Mouse (Mus musculus) midbrain, embryonic 15.5 days (tissue): ENCODE measurements at regions not wholly inside any gene's neighbourhood (a gene's known extent, or its start where the extent isn't known, plus 50 kb on each side); places are given as distances from the start of the nearest gene placed in this dataset.

Source experiments
- ATAC-seq: fragments of 200-750 bp; cut with Nextera tagmentation; replicated peaks from 2 replicates; pipeline ENCODE4 v1.8.0; 2017; ENCODE audit warnings: moderate TSS enrichment
- H3K27ac ChIP-seq: fragments of 300-500 bp; sonication (generic); 2 replicates; pipeline ENCODE4 v1.5.1; 2015; ENCODE audit warnings: mild to moderate bottlenecking, inconsistent platforms
- H3K27me3 ChIP-seq: fragments of 300-500 bp; sonication (generic); replicated peaks from 2 replicates; pipeline ENCODE4 v1.6.1; 2015; ENCODE audit warnings: inconsistent platforms
- H3K36me3 ChIP-seq: fragments of 300-500 bp; sonication (generic); replicated peaks from 2 replicates; pipeline ENCODE4 v1.6.1; 2015; ENCODE audit warnings: inconsistent platforms
- H3K4me1 ChIP-seq: fragments of 300-500 bp; sonication (generic); 2 replicates; pipeline ENCODE4 v1.6.1; 2015; ENCODE audit warnings: inconsistent platforms
- H3K4me2 ChIP-seq: fragments of 300-500 bp; sonication (generic); 2 replicates; pipeline ENCODE4 v1.6.1; 2015; ENCODE audit warnings: inconsistent platforms, mild to moderate bottlenecking, moderate library complexity
- H3K4me3 ChIP-seq: fragments of 300-500 bp; sonication (generic); 2 replicates; pipeline ENCODE4 v1.5.1; 2015; ENCODE audit warnings: mild to moderate bottlenecking, inconsistent platforms
- H3K9ac ChIP-seq: fragments of 300-500 bp; sonication (generic); 2 replicates; pipeline ENCODE4 v1.6.1; 2015; ENCODE audit warnings: mild to moderate bottlenecking, inconsistent platforms
- H3K9me3 ChIP-seq: fragments of 300-500 bp; sonication (generic); 2 replicates; pipeline ENCODE4 v1.6.1; 2016; ENCODE audit warnings: inconsistent platforms
- WGBS: fragments of 180-500 bp; shearing (Covaris S2); methylation state at CpG from one replicate; pipeline ENCODE4 v1.1.7; 2015; ENCODE audit warnings: mixed read lengths; 5-methylcytosine and 5-hydroxymethylcytosine counted together

DNA sequence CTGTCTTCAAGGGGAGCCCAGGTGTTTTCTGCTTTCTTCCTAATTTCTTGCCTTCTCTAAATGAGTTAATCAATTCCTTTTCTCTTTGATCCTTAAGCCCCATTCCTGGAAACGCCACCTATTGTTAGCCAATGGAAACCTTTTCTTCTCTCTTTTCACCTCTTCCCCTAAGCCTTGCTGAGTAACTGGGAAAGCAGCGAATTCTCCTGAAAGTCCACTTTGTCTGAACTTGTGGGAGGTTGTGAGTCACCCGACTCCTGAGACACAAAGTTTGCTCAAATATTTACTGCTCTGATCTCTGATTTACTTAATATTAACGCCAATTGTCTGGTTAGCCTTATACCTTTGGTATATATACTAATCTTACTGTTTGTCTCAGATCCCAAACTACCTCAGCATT is 334.0 kb downstream of the Klf5 start:
- Histone ChIP-seq H3K9ac (no peak overlapping the region), H3K4me3 (no peak overlapping the region), H3K36me3 (no peaks in the 10 kb centered on the region), H3K27ac (no peak overlapping the region), H3K27me3 (no peaks in the 10 kb centered on the region), H3K4me1 (no peaks in the 10 kb centered on the region), H3K9me3 (no peaks in the 10 kb centered on the region), H3K4me2 (no peak overlapping the region)
- no peak for ATAC-seq
- WGBS: 19% methylated on average over 4 of the region's 4 CpGs

DNA sequence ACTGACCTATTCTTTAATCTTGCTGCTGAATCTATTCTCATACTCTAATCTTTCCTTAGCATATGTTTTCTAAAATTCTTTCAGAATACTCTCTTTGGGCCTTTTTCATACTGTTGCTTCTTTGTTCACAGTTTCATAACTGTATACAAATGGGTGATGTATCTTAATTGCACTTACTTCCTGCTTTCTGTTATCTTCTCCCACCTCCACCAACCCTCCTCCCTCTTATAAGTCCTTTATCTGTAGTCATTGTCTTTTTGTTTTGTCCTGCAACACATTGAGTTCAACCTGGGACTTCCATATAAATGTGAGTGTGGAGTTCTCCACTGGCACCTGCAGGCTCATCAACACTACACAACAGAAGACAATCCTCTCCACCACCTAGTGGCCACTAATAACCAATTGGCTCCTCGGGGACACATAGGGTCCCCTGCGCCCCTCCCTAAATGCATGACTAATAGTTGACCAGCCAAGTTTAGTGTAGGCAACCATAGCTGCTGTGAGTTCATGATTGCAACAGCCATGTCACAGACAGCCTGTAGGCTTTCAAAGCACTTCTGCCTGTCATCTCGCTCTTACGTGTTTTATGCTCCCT is 337.2 kb downstream of the Klf5 start:
- no peaks in the 10 kb centered on the region for H3K4me1 ChIP-seq
- H3K4me2 ChIP-seq: no peak overlapping the region
- no peaks in the 10 kb centered on the region for H3K9me3 ChIP-seq
- no peak overlapping the region for H3K9ac ChIP-seq
- WGBS: 92% methylated on average over 4 of the region's 4 CpGs
- no peaks in the 10 kb centered on the region for H3K27me3 ChIP-seq
- no peak overlapping the region for H3K4me3 ChIP-seq
- no peaks in the 10 kb centered on the region for H3K36me3 ChIP-seq
- no peak for ATAC-seq
- no peak overlapping the region for H3K27ac ChIP-seq

DNA sequence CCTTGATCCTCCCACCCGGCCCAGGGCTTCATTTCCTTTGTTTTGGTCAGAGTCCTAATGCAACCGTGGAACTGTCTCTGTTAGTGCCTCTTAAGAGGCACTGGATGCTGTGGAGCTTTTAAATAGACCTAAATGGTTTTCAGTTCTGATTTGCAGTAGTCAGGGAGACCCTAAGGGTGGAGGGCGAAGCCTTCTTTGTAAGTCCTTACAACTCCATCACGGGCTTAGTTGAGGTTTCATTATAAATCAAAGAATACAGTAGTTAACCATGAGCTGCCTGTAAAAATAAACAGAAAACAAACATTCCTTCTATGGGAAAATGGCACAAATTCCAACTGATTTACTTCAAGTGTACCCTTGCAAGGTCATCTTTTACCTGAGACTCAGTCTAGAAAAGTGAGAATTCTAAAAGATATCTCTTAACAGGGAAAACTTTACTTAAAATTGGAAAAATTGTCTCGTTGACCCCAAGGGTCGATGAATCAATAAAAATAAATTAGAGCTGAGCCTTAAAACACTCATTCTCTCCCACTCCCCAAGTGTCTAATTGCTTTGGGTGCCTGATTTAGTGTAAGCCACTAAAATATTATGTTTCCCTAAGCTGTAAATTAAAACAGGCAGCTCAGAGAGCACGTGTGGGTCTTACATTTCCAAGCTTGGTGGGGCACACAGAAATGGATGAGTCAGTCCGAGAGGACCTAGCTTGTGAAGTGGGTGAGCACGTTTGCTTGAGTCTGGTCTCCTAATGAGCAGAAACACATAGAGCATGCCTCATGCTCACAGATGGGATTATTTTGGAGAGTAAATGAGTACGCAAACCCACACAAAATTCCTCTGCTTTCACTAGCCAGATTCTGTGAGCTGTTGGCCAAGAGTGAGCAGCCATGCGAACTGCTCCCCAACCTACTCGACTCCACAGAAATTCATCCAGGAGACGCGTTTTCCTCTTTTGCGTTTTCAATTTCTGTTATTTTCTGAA is 343.3 kb downstream of the Klf5 start:
- WGBS: 73% methylated on average over 15 of the region's 15 CpGs
- Histone ChIP-seq H3K9me3 (no peaks in the 10 kb centered on the region), H3K27ac (no peak overlapping the region), H3K4me1 (no peaks in the 10 kb centered on the region), H3K27me3 (no peaks in the 10 kb centered on the region), H3K36me3 (no peaks in the 10 kb centered on the region), H3K4me2 (no peak overlapping the region), H3K4me3 (no peak overlapping the region), H3K9ac (no peak overlapping the region)
- no peak for ATAC-seq

DNA sequence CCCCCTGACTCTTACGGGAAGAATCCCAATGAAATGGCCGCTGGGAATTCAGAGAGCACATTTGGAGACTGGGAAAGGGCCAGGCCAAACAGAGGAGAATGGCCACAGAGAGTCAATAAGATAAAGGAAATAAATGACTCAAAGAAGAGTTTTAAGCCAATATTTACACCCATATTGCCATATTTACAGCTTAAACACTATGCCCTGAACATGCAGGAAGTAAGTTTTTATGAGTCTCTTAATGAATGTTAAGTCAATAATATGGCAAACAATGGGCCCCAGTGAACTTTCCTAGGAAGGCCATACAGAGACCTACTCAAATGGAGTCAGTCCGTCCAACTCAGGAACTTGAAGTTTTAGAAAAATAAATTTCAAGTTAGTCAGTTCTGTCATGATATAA is 347.8 kb downstream of the Klf5 start:
- 72% methylated on average over 3 of the region's 3 CpGs for WGBS
- no peak for ATAC-seq

DNA sequence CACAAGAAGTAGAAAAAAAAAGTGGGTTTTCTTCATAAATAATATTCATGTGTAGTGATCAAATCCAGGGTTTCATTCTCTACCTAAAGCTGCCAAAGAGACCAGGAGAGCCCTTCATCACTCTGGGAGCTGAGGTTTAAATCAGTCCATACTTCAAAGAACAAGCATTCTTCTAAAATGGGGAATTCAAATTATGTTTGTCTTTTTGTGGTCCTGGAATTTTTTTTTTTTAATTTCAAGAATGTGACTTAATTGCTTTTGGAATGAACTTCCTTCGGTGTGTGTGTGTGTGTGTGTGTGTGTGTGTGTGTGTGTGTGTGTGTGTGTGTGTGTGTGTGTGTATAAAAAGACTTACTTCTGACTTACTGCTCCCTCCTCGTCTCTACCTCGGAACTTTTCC is 375.9 kb downstream of the Klf5 start:
- H3K36me3 ChIP-seq: no peaks in the 10 kb centered on the region
- no peaks in the 10 kb centered on the region; the same call in 1 of the 2 replicates for H3K9me3 ChIP-seq
- no peak overlapping the region for H3K4me3 ChIP-seq
- H3K4me1 ChIP-seq: no peaks in the 10 kb centered on the region
- H3K9ac ChIP-seq: no peak overlapping the region
- no peaks in the 10 kb centered on the region for H3K27me3 ChIP-seq
- H3K27ac ChIP-seq: no peak overlapping the region
- WGBS: 78% methylated on average over 3 of the region's 3 CpGs
- ATAC-seq: no peak
- H3K4me2 ChIP-seq: no peak overlapping the region

More for the DNA sequence above, 347.8 kb downstream of the Klf5 start:
- no peaks in the 10 kb centered on the region for H3K9me3 ChIP-seq
- no peak overlapping the region for H3K27ac ChIP-seq
- no peak overlapping the region for H3K4me2 ChIP-seq
- H3K9ac ChIP-seq: no peak overlapping the region
- H3K36me3 ChIP-seq: no peaks in the 10 kb centered on the region
- H3K4me3 ChIP-seq: no peak overlapping the region
- H3K4me1 ChIP-seq: no peaks in the 10 kb centered on the region
- H3K27me3 ChIP-seq: no peaks in the 10 kb centered on the region

DNA sequence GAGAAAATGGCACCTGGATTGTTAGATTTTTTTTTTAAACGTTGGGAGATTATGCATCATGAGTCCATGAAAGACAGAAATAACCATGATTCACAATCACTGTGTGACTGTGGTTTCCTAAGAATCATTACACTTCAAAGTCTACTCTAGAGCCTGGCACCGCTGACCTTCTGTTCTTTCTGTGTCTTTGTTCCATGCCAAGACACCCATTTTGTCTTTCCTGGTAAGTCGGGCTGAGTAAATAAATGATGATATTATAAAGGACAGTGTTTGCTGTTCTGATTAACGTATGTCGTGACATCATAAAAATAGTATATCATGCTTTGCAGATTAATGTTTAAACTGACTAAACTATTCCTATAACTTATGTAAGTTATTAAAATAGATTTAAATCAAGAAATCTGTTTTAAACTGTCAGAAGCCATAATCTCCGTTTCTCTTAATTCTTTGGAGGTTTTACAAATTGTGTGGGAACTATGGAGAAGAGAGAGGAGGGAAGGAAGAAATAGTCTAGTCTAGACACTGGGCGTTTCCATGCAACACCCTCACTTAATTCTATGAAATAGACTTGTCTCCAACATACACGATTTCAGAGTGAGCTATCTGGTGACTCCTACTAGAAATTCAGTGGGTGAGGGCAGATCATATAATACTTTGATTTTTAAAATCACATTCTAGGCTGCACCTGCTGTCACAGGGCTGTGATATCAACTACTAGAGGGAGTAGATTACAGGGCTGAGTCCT is 388.7 kb downstream of the Klf5 start:
- Histone ChIP-seq H3K4me3 (no peak overlapping the region), H3K4me1 (no peaks in the 10 kb centered on the region), H3K36me3 (no peaks in the 10 kb centered on the region), H3K27me3 (no peaks in the 10 kb centered on the region), H3K9ac (no peak overlapping the region), H3K9me3 (no peaks in the 10 kb centered on the region), H3K27ac (no peak overlapping the region), H3K4me2 (no peak overlapping the region)
- ATAC-seq: no peak
- 90% methylated on average over 8 of the region's 8 CpGs for WGBS

DNA sequence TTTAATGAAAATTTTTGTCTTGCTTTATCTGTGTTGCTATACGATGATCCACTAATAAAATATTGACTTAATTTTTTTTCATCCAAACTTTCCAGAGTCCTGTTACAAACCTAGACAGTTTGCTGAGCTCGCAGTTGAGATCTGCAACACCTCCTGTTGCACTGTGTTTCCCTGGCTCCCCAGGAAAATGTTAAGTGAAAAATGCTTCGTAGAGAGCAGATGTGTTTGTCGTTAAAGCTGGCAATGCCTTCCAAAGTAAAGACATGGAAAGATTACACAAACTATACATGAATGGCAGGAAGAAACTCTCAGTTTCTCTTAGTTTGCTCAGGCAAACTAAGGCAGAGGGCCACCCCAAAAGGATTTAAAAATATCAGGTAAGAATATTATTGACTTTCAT is 389.9 kb downstream of the Klf5 start:
- no peak overlapping the region for H3K4me2 ChIP-seq
- H3K4me1 ChIP-seq: no peaks in the 10 kb centered on the region
- H3K27ac ChIP-seq: no peak overlapping the region
- no peaks in the 10 kb centered on the region for H3K27me3 ChIP-seq
- H3K9me3 ChIP-seq: no peaks in the 10 kb centered on the region
- 86% methylated on average over 4 of the region's 4 CpGs for WGBS
- no peaks in the 10 kb centered on the region for H3K36me3 ChIP-seq
- no peak overlapping the region for H3K4me3 ChIP-seq
- ATAC-seq: no peak
- H3K9ac ChIP-seq: no peak overlapping the region

DNA sequence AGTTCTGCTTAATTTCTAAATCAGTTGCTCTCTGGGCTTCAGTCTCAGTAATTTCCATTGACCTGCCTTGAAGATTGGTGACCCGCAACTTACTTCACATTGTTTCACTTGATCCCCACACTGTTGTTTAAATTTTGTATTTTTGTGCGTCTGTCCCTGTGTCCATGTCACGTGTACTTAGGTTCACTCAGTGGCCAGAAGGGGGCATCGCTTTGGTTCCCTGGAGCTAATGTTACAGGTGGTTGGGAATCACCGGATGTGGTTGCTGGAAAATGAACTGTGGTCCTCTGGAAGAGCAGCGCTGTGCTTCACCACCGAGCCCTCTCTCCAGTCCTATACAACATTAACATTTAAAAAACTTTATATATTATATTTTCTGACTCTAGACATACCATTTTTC is 397.8 kb downstream of the Klf5 start:
- Histone ChIP-seq H3K4me2 (no peak overlapping the region), H3K27me3 (no peaks in the 10 kb centered on the region), H3K27ac (no peak overlapping the region), H3K9ac (no peak overlapping the region), H3K4me3 (no peak overlapping the region), H3K9me3 (no peaks in the 10 kb centered on the region), H3K36me3 (no peaks in the 10 kb centered on the region), H3K4me1 (no peaks in the 10 kb centered on the region)
- no peak for ATAC-seq
- WGBS: 95% methylated on average over 7 of the region's 7 CpGs

DNA sequence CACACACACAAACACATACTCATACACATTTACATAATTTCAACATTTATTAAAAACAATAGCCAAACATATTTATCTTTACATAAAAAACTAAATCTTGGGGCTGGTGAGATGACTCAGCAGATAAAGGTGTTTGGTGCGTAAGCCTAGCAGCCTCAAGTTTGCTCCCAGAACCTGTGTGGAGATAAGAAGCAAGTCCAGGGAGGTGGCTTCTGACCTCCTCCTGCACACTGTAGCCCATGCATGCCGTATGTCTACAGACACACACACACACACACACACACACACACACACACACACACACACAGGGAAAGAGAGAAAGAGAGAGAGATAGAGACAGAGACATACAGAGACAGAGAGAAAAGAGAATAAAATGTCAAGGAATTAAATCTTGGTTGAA is 401.1 kb downstream of the Klf5 start:
- H3K36me3 ChIP-seq: no peaks in the 10 kb centered on the region
- no peak for ATAC-seq
- H3K9ac ChIP-seq: no peak overlapping the region
- no peak overlapping the region for H3K4me2 ChIP-seq
- H3K4me3 ChIP-seq: no peak overlapping the region
- 90% methylated on average over 2 of the region's 2 CpGs for WGBS
- H3K4me1 ChIP-seq: no peaks in the 10 kb centered on the region
- no peaks in the 10 kb centered on the region for H3K9me3 ChIP-seq
- no peaks in the 10 kb centered on the region for H3K27me3 ChIP-seq
- no peak overlapping the region for H3K27ac ChIP-seq

DNA sequence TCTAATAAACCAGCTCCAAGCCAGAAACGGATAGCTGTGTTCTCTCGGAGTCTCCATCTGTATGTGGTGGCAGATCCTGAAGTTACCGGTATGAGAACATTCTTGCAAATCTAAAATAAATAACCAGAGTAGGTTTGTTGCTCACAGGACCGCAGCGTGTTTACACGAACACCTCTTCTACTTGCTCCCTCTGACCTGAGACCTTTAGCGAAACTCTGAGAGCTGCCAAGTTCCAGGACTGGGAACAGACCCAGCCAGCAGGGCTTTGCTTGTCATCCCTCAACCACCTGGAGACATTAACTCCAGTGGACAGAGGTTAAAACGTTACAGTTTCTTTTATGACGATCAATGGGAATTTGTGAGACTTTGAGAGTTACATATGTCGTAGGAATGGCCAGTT is 407.5 kb downstream of the Klf5 start:
- Histone ChIP-seq H3K9me3 (no peaks in the 10 kb centered on the region), H3K27ac (no peak overlapping the region), H3K4me2 (no peak overlapping the region), H3K27me3 (no peaks in the 10 kb centered on the region), H3K36me3 (no peaks in the 10 kb centered on the region), H3K4me1 (no peaks in the 10 kb centered on the region), H3K9ac (no peak overlapping the region), H3K4me3 (no peak overlapping the region)
- WGBS: 91% methylated on average over 10 of the region's 10 CpGs
- no peak for ATAC-seq

DNA sequence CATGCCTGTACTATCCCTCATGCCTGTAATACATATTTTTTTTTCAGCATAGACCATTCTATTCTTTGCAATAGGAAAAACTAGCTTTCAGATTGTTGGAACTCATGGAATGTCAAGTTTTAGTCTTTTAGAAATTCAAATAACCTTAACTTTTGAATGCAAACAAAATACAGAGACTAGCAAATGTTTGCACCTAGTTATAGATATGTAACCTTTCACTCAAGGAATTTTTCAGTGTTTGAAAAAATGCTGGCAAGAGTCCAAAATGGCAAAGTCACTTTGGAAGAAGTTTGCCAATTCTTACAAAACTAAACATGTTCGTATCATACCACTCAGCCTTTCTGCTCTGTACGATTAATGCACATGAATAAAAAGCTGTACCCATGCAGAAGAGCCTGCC is 409.6 kb downstream of the Klf5 start:
- ATAC-seq: no peak
- Histone ChIP-seq H3K4me1 (no peaks in the 10 kb centered on the region), H3K27me3 (no peaks in the 10 kb centered on the region), H3K9ac (no peak overlapping the region), H3K4me3 (no peak overlapping the region), H3K9me3 (no peaks in the 10 kb centered on the region), H3K36me3 (no peaks in the 10 kb centered on the region), H3K4me2 (no peak overlapping the region), H3K27ac (no peak overlapping the region)
- WGBS: 84% methylated on average over 2 of the region's 2 CpGs

DNA sequence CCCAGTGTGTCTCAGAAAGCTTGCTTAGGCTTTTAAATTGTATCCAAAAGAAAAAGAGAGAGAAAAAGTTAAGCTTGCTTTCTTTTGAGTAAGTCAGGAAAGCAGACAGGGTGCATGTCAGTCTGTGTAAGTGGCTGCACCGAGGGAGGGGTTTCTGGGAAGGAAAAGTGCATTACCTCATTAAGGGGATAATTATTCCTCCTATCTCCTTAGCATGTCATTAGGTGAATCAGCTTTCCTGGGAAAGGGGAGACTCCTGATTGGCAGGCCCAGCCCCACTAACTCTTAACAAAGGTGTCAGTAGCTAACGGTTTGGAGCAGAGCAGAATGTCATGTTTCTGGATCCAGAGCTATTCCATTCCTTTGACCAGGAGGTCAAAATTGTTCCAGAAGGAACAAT is 411.3 kb downstream of the Klf5 start:
- ATAC-seq: no peak
- no peaks in the 10 kb centered on the region for H3K4me1 ChIP-seq
- no peaks in the 10 kb centered on the region for H3K27me3 ChIP-seq
- H3K4me2 ChIP-seq: no peak overlapping the region
- WGBS: 36% methylated on average over 2 of the region's 2 CpGs
- H3K4me3 ChIP-seq: no peak overlapping the region
- H3K9ac ChIP-seq: no peak overlapping the region
- H3K27ac ChIP-seq: no peak overlapping the region
- H3K9me3 ChIP-seq: no peaks in the 10 kb centered on the region
- no peaks in the 10 kb centered on the region for H3K36me3 ChIP-seq
